Mouse (Mus musculus): ENCODE measurements around the gene Prok2.

Gene Prok2

GRCm38 (mm10) chr6:99692206-99692915 is 33.8 kb downstream of the Prok2 start, which contains the start of gene Gpr27:
Gene Gpr27, plus strand, starts transcription at chr6:99692679.
- peak; percentile 34 to 66 for DNase-seq

- no peak for DNase-seq
Observed at GRCm38 (mm10) chr6:99691666-99692205, 34.5 kb downstream of the Prok2 start.

GRCm38 (mm10) chr6:99688513-99688912 is 37.7 kb downstream of the Prok2 start:
- DNase-seq: no peak

- no peak for DNase-seq
Observed at GRCm38 (mm10) chr6:99684899-99685298, 41.3 kb downstream of the Prok2 start.

- no peak for DNase-seq
Observed at GRCm38 (mm10) chr6:99683974-99684373, 42.2 kb downstream of the Prok2 start.

- peak in 1 of 2 experiments; percentile 33 for DNase-seq
Observed at GRCm38 (mm10) chr6:99678108-99678507, 48.1 kb downstream of the Prok2 start.

GRCm38 (mm10) chr6:99677325-99677724 is 48.9 kb downstream of the Prok2 start:
- no peak for DNase-seq

GRCm38 (mm10) chr6:99674482-99674881 is 51.7 kb downstream of the Prok2 start:
- DNase-seq: no peak

GRCm38 (mm10) chr6:99671768-99672167 is 54.4 kb downstream of the Prok2 start:
- no peak for DNase-seq

- peak; percentile 53 to 72 for DNase-seq
Observed at GRCm38 (mm10) chr6:99670481-99671119, 55.6 kb downstream of the Prok2 start.

GRCm38 (mm10) chr6:99669481-99670325 is 56.5 kb downstream of the Prok2 start:
- DNase-seq: no peak

- DNase-seq: no peak
Observed at GRCm38 (mm10) chr6:99667290-99667689, 58.9 kb downstream of the Prok2 start.

- peak; percentile 72 to 77 for DNase-seq
Observed at GRCm38 (mm10) chr6:99666318-99667171, 59.6 kb downstream of the Prok2 start, which contains the start of the genes Eif4e3 and Gm20696. Gene Eif4e3, minus strand, starts transcription at chr6:99666771. Gene Gm20696, minus strand, starts transcription at chr6:99666797.

GRCm38 (mm10) chr6:99665457-99666317 is 60.5 kb downstream of the Prok2 start:
- DNase-seq: no peak

- no peak for DNase-seq
Observed at GRCm38 (mm10) chr6:99663232-99663631, 63.0 kb downstream of the Prok2 start.
